Mouse (Mus musculus) ES-Bruce4 (cell line): ENCODE results near the gene Gabra2.

ENCODE experiments used
- CTCF ChIP-seq: IDR thresholded peaks from one replicate; pipeline ENCODE4 v1.8.1; 2011; ENCODE audit warnings: low read depth, low read length
- EP300 ChIP-seq: IDR thresholded peaks from 2 replicates; pipeline ENCODE4 v1.6.1; 2011; ENCODE audit warnings: low read depth, low read length; ENCODE audit not compliant: insufficient read depth
- POLR2A ChIP-seq: IDR thresholded peaks from one replicate; pipeline ENCODE4 v1.8.1; 2011; ENCODE audit warnings: low read length; ENCODE audit not compliant: insufficient read depth

- TF ChIP-seq POLR2A = no peak
- no peak for TF ChIP-seq CTCF
- TF ChIP-seq EP300 = no peak
These were observed 3.7 kb downstream of the Gabra2 start for GRCm38 (mm10) chr5:71091926-71092325.
